Mouse (Mus musculus) heart, adult 10 weeks (tissue): ENCODE measurements around the gene Gm28079. TPM values are rescaled to one million over a fixed set of nuclear protein-coding genes. Genes with fewer than 3 reads are reported as not detected.

Source experiments
- polyA plus RNA-seq: library from polyadenylated mRNA; stranded (reverse); fragments of 350-450 nt; fragmentation: Illumina TruSeq; extraction: RNeasy Lipid Tissue Mini Kit (QIAGEN cat#74804); gene quantifications from one replicate; pipeline ENCODE4 v1.2.3, GENCODE M21; 2014; ENCODE audit warnings: low read depth, low replicate concordance

Gene Gm28079
- not detected for polyA plus RNA-seq

DNA sequence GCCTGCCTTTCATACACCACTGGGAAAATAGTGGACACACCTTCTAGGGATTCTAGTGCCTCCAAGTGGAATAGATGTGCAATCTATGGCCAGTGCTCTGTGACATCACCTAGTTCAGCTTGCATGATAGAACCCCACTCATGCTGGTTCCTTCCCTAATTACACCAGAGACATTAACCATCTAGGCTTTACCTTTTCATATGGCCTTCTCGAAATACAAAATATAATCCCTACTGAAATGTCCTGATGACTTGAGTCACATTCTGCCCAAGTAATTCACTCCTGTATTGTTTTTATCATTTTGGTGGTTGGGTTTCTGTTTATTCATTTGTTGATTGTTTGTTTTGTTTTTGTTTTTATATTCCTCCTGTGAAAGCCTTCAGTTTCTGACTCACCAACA is at the start of gene Gm28079:
Gm28079 (minus strand) TSS at position 101 of the 400 bp plus-strand sequence.

